Mouse (Mus musculus) heart, embryonic 15.5 days (tissue): ENCODE data around the gene Mybpc2. TPM values are rescaled to one million over a fixed set of nuclear protein-coding genes. Genes with fewer than 3 reads are reported as not detected.

Experiments used
- ATAC-seq: fragments of 200-750 bp; cut with Nextera tagmentation; replicated peaks from 2 replicates; pipeline ENCODE4 v1.8.0; 2017; ENCODE audit warnings: low read depth, moderate TSS enrichment; ENCODE audit not compliant: insufficient number of reproducible peaks, insufficient read depth, low FRiP score
- H3K27ac ChIP-seq: fragments of 300-500 bp; sonication (generic); 2 replicates; pipeline ENCODE4 v1.5.1; 2015; ENCODE audit warnings: mild to moderate bottlenecking, inconsistent platforms
- H3K27me3 ChIP-seq: fragments of 300-500 bp; sonication (generic); 2 replicates; pipeline ENCODE4 v1.6.1; 2015; ENCODE audit warnings: inconsistent platforms
- H3K36me3 ChIP-seq: fragments of 300-500 bp; sonication (generic); 2 replicates; pipeline ENCODE4 v1.6.1; 2015; ENCODE audit warnings: mild to moderate bottlenecking, inconsistent platforms
- H3K4me1 ChIP-seq: fragments of 300-500 bp; sonication (generic); replicated peaks from 2 replicates; pipeline ENCODE4 v1.6.1; 2015; ENCODE audit warnings: inconsistent platforms
- H3K4me2 ChIP-seq: fragments of 300-500 bp; sonication (generic); 2 replicates; pipeline ENCODE4 v1.6.1; 2015; ENCODE audit warnings: inconsistent platforms, mild to moderate bottlenecking, moderate library complexity
- H3K4me3 ChIP-seq: fragments of 300-500 bp; sonication (generic); 2 replicates; pipeline ENCODE4 v1.5.1; 2015; ENCODE audit warnings: mild to moderate bottlenecking, inconsistent platforms
- H3K9ac ChIP-seq: fragments of 300-500 bp; sonication (generic); 2 replicates; pipeline ENCODE4 v1.6.1; 2015; ENCODE audit warnings: mild to moderate bottlenecking, inconsistent platforms
- H3K9me3 ChIP-seq: fragments of 300-500 bp; sonication (generic); replicated peaks from 2 replicates; pipeline ENCODE4 v1.6.1; 2016; ENCODE audit warnings: inconsistent platforms
- WGBS: fragments of 180-500 bp; shearing (Covaris S2); methylation state at CpG from one replicate; pipeline ENCODE4 v1.1.7; 2015; ENCODE audit warnings: mixed read lengths; 5-methylcytosine and 5-hydroxymethylcytosine counted together
- polyA plus RNA-seq: library from polyadenylated mRNA; unstranded; fragments of >200 nt; fragmentation: Nextera tagmentation; extraction: Ambion mirVana; gene quantifications from 2 replicates; pipeline ENCODE4 v1.2.1, GENCODE M21; 2015

Mybpc2 gene
- polyA plus RNA-seq, 1 experiment from 2014 or later, result 3.9 TPM

- WGBS, result under 1% methylated on average over 22 of the region's 22 CpGs
- Histone ChIP-seq H3K9ac (peak within 1 kb of the TSS; percentile 79), H3K9me3 (no peaks in the 10 kb centered on the region), H3K27me3 (0 out of 2 replicates have a peak, but pooled peaks cover 3% of the 10 kb centered on the region), H3K27ac (peak within 1 kb of the TSS; percentile 98), H3K36me3 (peaks cover 31% of the 10 kb centered on the region), H3K4me2 (peak within 1 kb of the TSS; percentile 70), H3K4me1 (peaks cover 16% of the 10 kb centered on the region), H3K4me3 (peak within 1 kb of the TSS; percentile 86)
- ATAC-seq, result peak; percentile 82
Observed at GRCm38 (mm10) chr7:44553826-44554225, 29.4 kb upstream of the Mybpc2 start, which contains the start of gene Nr1h2. Gene Nr1h2 (minus strand): TSS chr7:44553951.

- Histone ChIP-seq H3K4me2 (peak overlapping the region; percentile 70), H3K9ac (peak overlapping the region; percentile 79), H3K27ac (peak overlapping the region; percentile 98), H3K4me3 (peak overlapping the region; percentile 86), H3K36me3 (peaks cover 31% of the 10 kb centered on the region), H3K9me3 (no peaks in the 10 kb centered on the region), H3K4me1 (peaks cover 16% of the 10 kb centered on the region), H3K27me3 (0 out of 2 replicates have a peak, but pooled peaks cover 3% of the 10 kb centered on the region)
- 1% methylated on average over 32 of the region's 32 CpGs for WGBS
- peak; percentile 53 for ATAC-seq
Observed at GRCm38 (mm10) chr7:44553196-44553764, 28.8 kb upstream of the Mybpc2 start.

- peaks cover 31% of the 10 kb centered on the region for H3K36me3 ChIP-seq
- WGBS, result 85% methylated on average over 28 of the region's 31 CpGs
- H3K9me3 ChIP-seq, result no peaks in the 10 kb centered on the region
- H3K27me3 ChIP-seq, result 0 out of 2 replicates have a peak, but pooled peaks cover 3% of the 10 kb centered on the region
- no peak overlapping the region for H3K27ac ChIP-seq
- H3K9ac ChIP-seq, result 0 out of 2 replicates have a peak overlapping the region, but pooled peaks have one; percentile 79
- peak overlapping the region; percentile 70 for H3K4me2 ChIP-seq
- peak overlapping the region; percentile 86 for H3K4me3 ChIP-seq
- peaks cover 24% of the 10 kb centered on the region for H3K4me1 ChIP-seq
- no peak for ATAC-seq
Observed at GRCm38 (mm10) chr7:44552141-44552908, 27.9 kb upstream of the Mybpc2 start.

GRCm38 (mm10) chr7:44551731-44552130 is 27.3 kb upstream of the Mybpc2 start:
- ATAC-seq, result no peak
- WGBS, result 77% methylated on average over 22 of the region's 22 CpGs
- no peak overlapping the region for H3K9ac ChIP-seq

GRCm38 (mm10) chr7:44551301-44551700 is 26.8 kb upstream of the Mybpc2 start:
- no peak overlapping the region for H3K27ac ChIP-seq
- H3K36me3 ChIP-seq, result peaks cover 31% of the 10 kb centered on the region
- peaks cover 30% of the 10 kb centered on the region for H3K4me1 ChIP-seq
- H3K27me3 ChIP-seq, result 0 out of 2 replicates have a peak, but pooled peaks cover 3% of the 10 kb centered on the region
- ATAC-seq, result no peak
- H3K9me3 ChIP-seq, result no peaks in the 10 kb centered on the region
- 94% methylated on average over 21 of the region's 21 CpGs for WGBS
- H3K4me2 ChIP-seq, result no peak overlapping the region
- H3K9ac ChIP-seq, result no peak overlapping the region
- no peak overlapping the region for H3K4me3 ChIP-seq

More at GRCm38 (mm10) chr7:44551731-44552130, 27.3 kb upstream of the Mybpc2 start:
- peaks cover 30% of the 10 kb centered on the region for H3K4me1 ChIP-seq
- H3K36me3 ChIP-seq, result peaks cover 31% of the 10 kb centered on the region
- no peak overlapping the region for H3K4me3 ChIP-seq
- no peaks in the 10 kb centered on the region for H3K9me3 ChIP-seq
- 0 out of 2 replicates have a peak, but pooled peaks cover 3% of the 10 kb centered on the region for H3K27me3 ChIP-seq
- H3K27ac ChIP-seq, result no peak overlapping the region
- no peak overlapping the region for H3K4me2 ChIP-seq

GRCm38 (mm10) chr7:44550409-44550678 is 25.9 kb upstream of the Mybpc2 start:
- ATAC-seq, result no peak
- Histone ChIP-seq H3K4me1 (peaks cover 30% of the 10 kb centered on the region), H3K4me2 (no peak overlapping the region), H3K9me3 (no peaks in the 10 kb centered on the region), H3K27me3 (0 out of 2 replicates have a peak, but pooled peaks cover 3% of the 10 kb centered on the region), H3K27ac (no peak overlapping the region), H3K4me3 (no peak overlapping the region), H3K9ac (no peak overlapping the region), H3K36me3 (peaks cover 31% of the 10 kb centered on the region)
- 94% methylated on average over 12 of the region's 12 CpGs for WGBS

- ATAC-seq, result no peak
- Histone ChIP-seq H3K4me3 (no peak overlapping the region), H3K27me3 (0 out of 2 replicates have a peak, but pooled peaks cover 2% of the 10 kb centered on the region), H3K4me2 (no peak overlapping the region), H3K4me1 (peaks cover 30% of the 10 kb centered on the region), H3K9ac (no peak overlapping the region), H3K36me3 (peaks cover 31% of the 10 kb centered on the region), H3K9me3 (no peaks in the 10 kb centered on the region), H3K27ac (no peak overlapping the region)
- 92% methylated on average over 23 of the region's 23 CpGs for WGBS
Observed at GRCm38 (mm10) chr7:44549621-44550408, 25.4 kb upstream of the Mybpc2 start.

GRCm38 (mm10) chr7:44548497-44549087 is 24.1 kb upstream of the Mybpc2 start, which contains the start of gene Pold1:
Gene Pold1 (minus strand): TSS chr7:44548849.
- Histone ChIP-seq H3K27ac (peak within 1 kb of the TSS; percentile 73), H3K4me3 (peak within 1 kb of the TSS; percentile 68), H3K27me3 (no peaks in the 10 kb centered on the region), H3K9ac (peak within 1 kb of the TSS; percentile 62), H3K4me1 (peaks cover 27% of the 10 kb centered on the region), H3K36me3 (peaks cover 31% of the 10 kb centered on the region), H3K4me2 (peak within 1 kb of the TSS; percentile 80), H3K9me3 (no peaks in the 10 kb centered on the region)
- ATAC-seq, result peak; percentile 95
- WGBS, result under 1% methylated on average over 43 of the region's 43 CpGs

- H3K4me2 ChIP-seq, result peak overlapping the region; percentile 80
- peak overlapping the region; percentile 73; the same call in 1 of the 2 replicates for H3K27ac ChIP-seq
- peaks cover 34% of the 10 kb centered on the region for H3K36me3 ChIP-seq
- H3K9ac ChIP-seq, result peak overlapping the region; percentile 62
- 21% methylated on average over 5 of the region's 5 CpGs for WGBS
- no peak for ATAC-seq
- H3K4me3 ChIP-seq, result peak overlapping the region; percentile 68
- peaks cover 20% of the 10 kb centered on the region for H3K4me1 ChIP-seq
- no peaks in the 10 kb centered on the region for H3K9me3 ChIP-seq
- H3K27me3 ChIP-seq, result no peaks in the 10 kb centered on the region
Observed at GRCm38 (mm10) chr7:44547725-44548124, 23.3 kb upstream of the Mybpc2 start.

GRCm38 (mm10) chr7:44547041-44547440 is 22.6 kb upstream of the Mybpc2 start:
- Histone ChIP-seq H3K27me3 (no peaks in the 10 kb centered on the region), H3K9me3 (no peaks in the 10 kb centered on the region), H3K9ac (no peak overlapping the region), H3K4me2 (peak overlapping the region; percentile 80; the same call in 1 of the 2 replicates), H3K27ac (no peak overlapping the region), H3K4me1 (peaks cover 14% of the 10 kb centered on the region), H3K36me3 (peaks cover 37% of the 10 kb centered on the region), H3K4me3 (peak overlapping the region; percentile 68)
- 97% methylated on average over 13 of the region's 13 CpGs for WGBS
- no peak for ATAC-seq
